Mouse (Mus musculus) mouse embryonic stem cell (cell line): Measurements from ENCODE around the gene Nmb.

ENCODE experiments used
- in situ Hi-C, 2 experiments: fragments of 300-500 bp; cut with MboI; formaldehyde crosslinking; loops; 1 replicate in 1 of 2; 3 replicates in 1 of 2; pipeline ENCODE4 v1.14.3; 2019 to 2020; ENCODE audit warnings: low sequenced_read_pairs in 2 of 2, low pct_unique_long_range_greater_than_20kb in 1 of 2, mixed read lengths in 1 of 2; ENCODE audit not compliant: unreplicated experiment in 1 of 2

Nmb gene

GRCm38 (mm10) chr7:80901541-80902274 is 3.2 kb downstream of the Nmb start:
- in situ Hi-C loops, result no loop called here

GRCm38 (mm10) chr7:80900944-80901501 is 3.9 kb downstream of the Nmb start, which contains the start of gene Wdr73:
TSS of gene Wdr73 (minus strand) at chr7:80901269.
- in situ Hi-C loops, result no loop called here

- in situ Hi-C loops, result loop anchor here (25.0 kb wide), 2 partner anchors 265 to 415 kb away; no protein-coding TSS in a partner anchor
Observed at GRCm38 (mm10) chr7:80897721-80898120, 7.2 kb downstream of the Nmb start.

- in situ Hi-C loops, result loop anchor here (25.0 kb wide), 2 partner anchors 265 to 415 kb away; no protein-coding TSS in a partner anchor
Observed at GRCm38 (mm10) chr7:80897134-80897533, 7.7 kb downstream of the Nmb start.

GRCm38 (mm10) chr7:80894815-80895519 is 9.9 kb downstream of the Nmb start:
- in situ Hi-C loops, result loop anchor here (25.0 kb wide), 2 partner anchors 267 to 417 kb away; no protein-coding TSS in a partner anchor

DNA sequence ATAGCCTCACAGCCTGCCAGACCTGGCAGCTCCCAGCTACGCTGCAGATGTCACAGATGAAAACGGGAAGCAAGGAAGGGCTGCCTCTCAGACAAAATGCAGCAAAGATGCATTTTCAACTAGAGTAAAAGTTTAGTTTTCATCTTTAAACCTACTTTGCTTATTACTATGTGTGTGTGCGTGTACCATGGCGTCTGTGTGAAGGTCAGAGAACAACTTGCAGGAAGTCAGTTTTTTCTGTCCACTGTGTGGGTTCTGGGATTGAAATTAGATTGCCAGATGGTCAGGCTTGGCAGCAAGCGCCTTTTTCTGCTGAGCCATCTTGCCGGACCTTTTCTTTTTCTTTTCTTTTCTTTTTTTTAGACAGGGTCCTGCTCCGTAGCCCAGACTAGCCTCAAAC is 10.7 kb downstream of the Nmb start:
- in situ Hi-C loops, result loop anchor here (25.0 kb wide), 2 partner anchors 268 to 418 kb away; no protein-coding TSS in a partner anchor

DNA sequence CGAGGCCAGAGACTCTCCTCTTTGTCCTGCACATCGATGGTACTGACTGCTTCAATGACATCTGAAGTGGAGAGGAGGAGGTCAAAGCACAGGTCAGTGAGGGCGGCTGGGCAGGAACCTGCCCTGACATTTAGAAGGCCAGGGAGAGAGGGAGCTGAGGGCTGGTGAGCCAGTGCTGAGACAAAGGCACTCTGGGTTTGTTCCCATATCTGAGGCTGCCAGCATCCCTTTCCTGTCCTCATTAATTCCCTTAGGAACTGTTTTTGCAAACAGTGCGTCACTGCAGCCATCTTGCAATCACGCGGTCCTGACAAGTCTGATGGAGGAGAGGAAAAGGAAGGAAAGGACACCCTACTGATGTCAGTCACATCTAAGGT is 11.1 kb downstream of the Nmb start:
- in situ Hi-C loops, result loop anchor here (25.0 kb wide), 2 partner anchors 269 to 419 kb away; no protein-coding TSS in a partner anchor

GRCm38 (mm10) chr7:80893086-80893752 is 11.7 kb downstream of the Nmb start:
- in situ Hi-C loops, result loop anchor here (25.0 kb wide), 2 partner anchors 269 to 419 kb away; no protein-coding TSS in a partner anchor

DNA sequence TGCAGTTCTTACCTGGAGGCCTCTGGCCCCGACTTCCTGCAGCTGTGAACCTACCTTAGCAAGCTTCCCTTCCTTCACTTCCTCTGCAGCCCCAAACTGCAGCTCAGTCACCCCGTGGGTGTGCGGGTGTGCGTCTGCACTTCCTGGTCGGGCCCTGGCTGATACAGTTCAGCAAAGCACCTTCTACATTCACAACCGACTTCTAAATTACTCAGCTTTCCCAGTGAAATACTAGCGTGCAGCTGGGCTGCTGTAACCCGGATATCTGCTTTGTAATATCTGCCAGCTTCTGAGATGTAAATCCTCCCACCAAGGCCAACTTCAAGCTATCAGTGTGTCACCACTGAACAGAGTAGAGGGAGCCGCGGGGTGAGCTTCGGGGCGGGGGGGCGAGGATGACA is 15.0 kb downstream of the Nmb start:
- in situ Hi-C loops, result loop anchor here (10.0 to 25.0 kb wide), 4 partner anchors 175 to 422 kb away; no protein-coding TSS in a partner anchor

DNA sequence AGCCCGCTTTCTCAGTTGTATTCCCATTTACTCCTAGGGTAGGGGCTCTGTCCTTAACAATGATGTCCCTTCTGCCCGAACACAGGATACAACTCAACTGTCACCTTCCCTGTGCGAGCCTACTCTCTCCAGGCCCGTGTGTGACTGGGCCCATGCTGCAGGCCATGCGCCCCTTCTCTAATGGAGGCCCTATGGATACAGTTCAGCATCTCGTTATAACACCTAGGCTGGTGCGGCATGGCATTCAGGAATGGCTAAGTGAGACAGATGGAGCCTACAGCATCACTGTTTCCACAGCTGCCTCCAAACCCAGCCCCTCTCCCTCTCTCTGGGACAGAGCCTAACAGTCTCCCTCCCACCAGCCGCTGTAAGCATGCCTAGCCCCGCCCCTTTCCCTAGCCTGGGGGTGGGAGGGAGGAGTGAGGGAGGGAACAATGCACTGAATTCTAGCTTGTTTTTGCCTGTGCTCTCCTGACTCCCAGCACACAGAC is 15.8 kb downstream of the Nmb start:
- in situ Hi-C loops, result loop anchor here (10.0 to 25.0 kb wide), 4 partner anchors 176 to 423 kb away; no protein-coding TSS in a partner anchor

DNA sequence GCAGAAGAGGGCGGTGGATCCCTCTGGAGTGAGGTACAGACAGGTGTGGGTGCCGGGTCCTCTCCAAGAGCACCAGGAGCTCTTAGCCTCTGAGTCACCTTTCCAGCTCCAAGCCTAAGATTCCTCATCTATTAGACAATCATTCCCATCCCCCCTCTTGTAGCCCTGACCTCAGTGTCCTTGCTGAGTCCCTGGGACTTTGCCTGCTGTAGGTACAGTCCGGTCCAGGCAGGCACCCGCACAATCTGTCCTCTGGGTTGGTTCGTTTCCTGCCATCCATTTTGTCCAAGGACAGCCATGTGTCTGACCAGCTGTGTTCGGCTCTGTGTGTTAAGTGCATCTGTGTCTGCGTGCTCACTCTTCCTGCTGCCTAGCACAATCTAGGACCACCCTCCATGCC is 16.3 kb downstream of the Nmb start:
- in situ Hi-C loops, result loop anchor here (10.0 to 25.0 kb wide), 4 partner anchors 176 to 424 kb away; no protein-coding TSS in a partner anchor

- in situ Hi-C loops, result loop anchor here (10.0 to 25.0 kb wide), 4 partner anchors 179 to 427 kb away; no protein-coding TSS in a partner anchor
Observed at GRCm38 (mm10) chr7:80885666-80886065, 19.2 kb downstream of the Nmb start.

DNA sequence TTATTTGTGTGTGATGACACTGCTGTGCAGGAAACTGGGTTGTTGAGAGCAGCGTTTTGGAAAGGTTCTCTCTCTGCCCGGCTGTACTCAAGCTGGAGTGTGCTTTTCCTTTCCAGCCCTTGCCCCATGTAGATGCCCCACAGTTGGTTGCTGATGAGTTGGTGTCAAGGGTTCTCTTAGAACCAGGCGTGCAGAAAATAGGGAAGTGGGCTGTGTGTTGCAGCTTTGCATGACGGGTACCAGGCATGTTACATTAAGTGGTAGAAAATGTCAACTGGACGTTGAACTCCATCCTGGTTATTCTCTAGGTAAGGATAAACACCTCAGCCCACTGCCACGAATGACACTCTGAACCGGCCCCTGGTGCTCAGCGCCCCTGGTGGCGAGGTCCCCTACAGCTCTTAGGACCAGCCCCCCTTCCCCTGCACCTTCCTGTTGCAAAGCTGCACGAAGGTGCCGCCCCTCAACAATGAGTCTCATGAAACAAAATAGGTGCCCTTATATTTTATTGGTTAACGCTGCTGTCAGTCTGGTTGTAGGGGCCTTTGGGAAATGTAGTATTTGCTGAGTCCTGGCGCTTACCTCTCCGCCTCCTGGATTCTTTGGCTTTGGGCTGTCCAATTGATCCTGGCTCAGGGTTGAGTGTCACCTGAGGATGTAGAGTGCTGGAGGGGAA is 21.9 kb downstream of the Nmb start:
- in situ Hi-C loops, result loop anchor here (10.0 to 25.0 kb wide), 4 partner anchors 182 to 429 kb away; no protein-coding TSS in a partner anchor

DNA sequence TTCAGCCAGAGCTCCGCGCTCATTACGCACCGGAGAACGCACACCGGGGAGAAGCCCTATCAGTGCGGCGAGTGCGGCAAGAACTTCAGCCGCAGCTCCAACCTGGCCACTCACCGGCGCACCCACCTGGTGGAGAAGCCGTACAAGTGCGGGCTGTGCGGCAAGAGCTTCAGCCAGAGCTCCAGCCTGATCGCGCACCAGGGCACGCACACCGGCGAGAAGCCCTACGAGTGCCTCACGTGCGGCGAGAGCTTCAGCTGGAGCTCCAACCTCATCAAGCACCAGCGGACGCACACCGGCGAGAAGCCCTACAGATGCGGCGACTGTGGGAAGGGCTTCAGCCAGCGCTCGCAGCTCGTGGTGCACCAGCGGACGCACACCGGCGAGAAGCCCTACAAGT is 29.1 kb downstream of the Nmb start:
- in situ Hi-C loops, result loop anchor here (25.0 kb wide), 2 partner anchors 287 to 437 kb away; no protein-coding TSS in a partner anchor

- in situ Hi-C loops, result loop anchor here in 1 of 2 experiments (25.0 kb wide), 1 partner anchor 486 kb away; the partner anchor contains the start of gene Fes
Observed at GRCm38 (mm10) chr7:80873631-80874030, 31.2 kb downstream of the Nmb start.

DNA sequence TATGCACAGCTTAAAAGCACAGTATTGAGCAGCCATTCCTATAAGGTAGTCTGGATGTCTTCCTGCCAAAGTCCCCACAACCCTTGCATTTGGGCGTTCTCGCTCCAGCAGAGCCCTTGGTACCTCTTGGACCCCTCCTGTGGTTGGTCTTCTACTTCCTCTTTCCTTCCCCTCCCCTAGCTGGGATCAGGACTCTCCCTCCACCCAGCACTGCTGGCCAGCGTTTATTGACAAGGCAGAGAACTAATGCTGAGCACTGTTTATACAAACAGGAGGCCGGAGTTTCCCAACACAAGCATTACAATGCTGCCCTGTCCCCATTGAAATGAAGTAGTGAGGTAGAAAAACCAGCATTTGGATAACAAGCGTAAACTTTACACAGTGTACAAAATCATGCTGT is 31.8 kb downstream of the Nmb start:
- in situ Hi-C loops, result loop anchor here in 1 of 2 experiments (25.0 kb wide), 1 partner anchor 486 kb away; the partner anchor contains the start of gene Fes

DNA sequence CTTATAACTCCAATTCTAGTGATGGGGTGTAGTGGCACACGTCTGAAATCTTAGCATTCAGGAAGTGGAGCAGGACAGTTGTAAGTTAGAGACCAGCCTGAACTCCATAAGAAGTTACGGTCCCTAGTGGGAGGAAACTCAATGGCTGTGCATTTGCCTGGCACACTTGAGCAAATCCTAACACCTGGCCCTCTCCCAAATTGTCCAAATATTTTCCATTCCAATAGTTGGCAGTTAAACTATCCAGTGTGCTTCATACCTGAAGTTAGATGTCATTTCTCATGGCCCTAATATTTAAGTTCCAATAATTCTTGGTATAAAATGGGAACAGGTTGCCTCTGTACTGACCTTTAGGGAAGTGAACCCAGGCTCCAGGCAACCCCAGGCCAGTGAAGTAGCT is 36.2 kb downstream of the Nmb start:
- in situ Hi-C loops, result loop anchor here in 1 of 2 experiments (25.0 kb wide), 1 partner anchor 481 kb away; the partner anchor contains the start of gene Fes
